Mouse (Mus musculus): ENCODE measurements around the gene Uck1. TPM values are rescaled to one million over a fixed set of nuclear protein-coding genes. Genes with fewer than 3 reads are reported as not detected.

Gene Uck1
- total RNA-seq, 2 experiments from 2014 or later: 19.6 to 21.7 TPM

- intact Hi-C loops (cut with DNase I): no loop called here
- DNase-seq (ENCODE audit: low spot score): no peak
Observed at GRCm38 (mm10) chr2:32221577-32221976, 38.4 kb downstream of the Uck1 start.

DNA sequence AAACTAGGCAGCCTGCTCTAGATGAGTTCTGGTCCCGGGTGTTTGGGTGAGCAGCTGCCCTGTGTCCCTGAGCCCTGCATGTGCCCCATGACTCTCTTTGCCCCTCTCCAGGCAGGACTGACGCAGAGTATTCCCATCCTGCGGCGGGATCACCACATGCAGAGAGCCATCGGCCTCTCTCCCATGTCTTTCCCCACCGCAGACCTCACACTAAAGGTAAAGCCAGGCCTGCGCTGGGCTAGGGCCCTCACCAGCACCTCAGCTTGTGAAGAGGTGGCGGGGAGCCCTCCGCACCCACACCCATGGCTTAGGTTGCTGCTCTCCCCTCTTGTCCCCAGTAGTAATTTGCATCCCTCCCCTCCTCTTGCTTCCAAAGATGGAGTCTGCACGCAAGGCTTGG lies 39.0 kb downstream of the Uck1 start:
- no peak for DNase-seq (ENCODE audit: low spot score)
- intact Hi-C loops (cut with DNase I): no loop called here

GRCm38 (mm10) chr2:32220021-32220420 lies 39.9 kb downstream of the Uck1 start:
- no peak for DNase-seq (ENCODE audit: low spot score)
- intact Hi-C loops (cut with DNase I): no loop called here

GRCm38 (mm10) chr2:32219501-32219900 lies 40.5 kb downstream of the Uck1 start:
- DNase-seq (ENCODE audit: low spot score): no peak
- intact Hi-C loops (cut with DNase I): no loop called here

GRCm38 (mm10) chr2:32218541-32219334 lies 41.2 kb downstream of the Uck1 start:
- intact Hi-C loops (cut with DNase I): no loop called here
- no peak for DNase-seq (ENCODE audit: low spot score)

DNA sequence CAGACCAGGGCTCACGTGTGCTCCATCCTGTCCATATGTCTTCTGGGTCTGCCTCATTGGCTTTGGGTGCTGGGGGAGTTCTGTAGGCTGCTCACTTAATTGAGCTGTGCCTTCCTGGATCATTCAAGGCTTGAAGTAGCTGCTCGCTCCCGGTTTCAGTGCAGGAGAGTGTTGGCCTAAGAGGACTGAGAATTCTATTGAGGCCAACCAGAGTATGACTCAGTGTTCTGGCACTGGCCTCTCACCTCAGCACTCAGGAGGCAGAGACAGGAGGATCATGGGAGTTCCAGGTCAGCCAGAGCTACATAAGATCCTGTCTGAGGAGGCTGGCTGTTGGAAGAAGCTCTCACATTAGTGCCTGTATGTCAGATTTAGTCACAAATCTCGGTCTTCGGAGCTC lies 41.8 kb downstream of the Uck1 start:
- DNase-seq (ENCODE audit: low spot score): no peak
- intact Hi-C loops (cut with DNase I): no loop called here

DNA sequence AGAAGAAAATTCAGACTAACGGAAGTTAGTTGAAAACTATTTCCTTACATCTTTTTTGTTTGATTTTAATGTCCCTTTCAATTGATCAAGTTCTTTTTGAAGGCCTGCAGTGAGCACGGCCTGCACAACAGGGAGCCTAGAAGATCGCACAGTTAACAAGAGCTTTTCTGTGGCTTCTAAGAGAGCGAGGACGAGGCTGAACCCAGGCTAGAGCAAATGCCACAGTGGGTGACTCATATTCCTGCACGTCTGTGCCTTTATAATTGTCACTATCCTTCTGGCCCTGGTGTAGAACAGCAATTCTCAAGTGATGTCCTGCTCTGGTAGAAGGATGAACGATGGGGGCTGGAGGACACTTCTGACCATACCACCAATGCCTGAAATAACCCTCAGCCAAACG lies 42.3 kb downstream of the Uck1 start:
- no peak for DNase-seq (ENCODE audit: low spot score)
- intact Hi-C loops (cut with DNase I): no loop called here

DNA sequence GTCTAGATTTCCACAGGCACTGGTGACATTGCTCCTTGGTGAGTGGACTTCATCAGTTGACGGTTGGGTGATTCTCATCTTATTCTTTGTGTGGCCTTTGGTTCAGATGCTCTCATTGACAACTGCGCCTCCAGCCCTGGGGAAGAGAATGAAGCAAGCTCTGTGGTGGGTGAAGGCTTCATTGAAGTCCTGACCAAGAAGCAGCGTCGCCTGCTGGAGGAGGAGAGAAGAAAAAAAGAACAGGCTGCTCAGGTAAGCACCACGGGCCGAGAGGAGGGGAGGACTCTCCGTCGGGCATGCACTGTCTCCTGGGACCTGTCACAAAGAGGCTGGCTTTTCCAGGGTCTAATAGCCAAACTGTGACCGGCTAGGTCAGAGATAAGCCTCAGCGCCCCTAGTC lies 43.5 kb downstream of the Uck1 start:
- intact Hi-C loops (cut with DNase I): no loop called here
- no peak for DNase-seq (ENCODE audit: low spot score)

GRCm38 (mm10) chr2:32215576-32215975 lies 44.4 kb downstream of the Uck1 start:
- intact Hi-C loops (cut with DNase I): no loop called here

DNA sequence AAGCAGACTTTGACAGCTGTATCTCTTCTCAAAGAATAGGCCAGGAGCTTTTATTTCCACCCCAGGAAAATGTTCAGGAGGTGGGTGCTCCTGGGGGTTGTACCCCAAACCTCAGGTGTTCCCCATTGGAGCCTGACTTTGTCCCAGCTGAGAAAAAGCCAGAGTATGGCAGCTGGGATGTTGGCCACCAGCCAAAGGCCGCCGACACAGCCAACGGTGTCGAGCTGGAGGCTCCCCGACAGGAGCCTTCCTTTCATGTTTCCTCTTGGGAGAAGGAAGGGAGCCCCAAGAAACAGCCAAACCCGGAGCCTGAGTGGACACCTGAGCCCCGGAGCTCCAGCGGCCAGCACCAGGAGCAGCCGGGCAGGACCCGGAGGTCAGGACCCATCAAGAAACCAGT lies 47.0 kb downstream of the Uck1 start:
- DNase-seq (ENCODE audit: low spot score): no peak
- intact Hi-C loops (cut with DNase I): no loop called here

More at GRCm38 (mm10) chr2:32215576-32215975, 44.4 kb downstream of the Uck1 start:
- no peak for DNase-seq (ENCODE audit: low spot score)

DNA sequence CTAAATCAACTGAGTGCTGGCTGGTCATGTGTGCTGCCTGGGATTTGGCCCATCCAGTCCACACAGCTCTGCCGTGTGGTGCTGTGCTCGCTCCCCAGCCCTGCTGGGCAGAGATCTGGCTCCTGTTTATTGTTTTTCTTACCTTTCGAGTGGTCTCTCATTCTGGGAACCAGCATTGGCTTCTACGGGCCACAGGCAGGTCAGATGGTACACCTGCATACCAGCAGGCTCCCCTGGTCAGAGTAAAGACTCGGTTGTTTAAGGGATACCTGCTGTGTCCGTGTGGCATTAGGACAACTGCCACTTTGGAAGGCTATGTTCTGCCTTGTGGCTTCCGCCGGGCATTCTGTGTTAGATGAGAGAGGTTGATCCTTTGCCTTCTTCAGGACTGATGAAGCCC lies 48.3 kb downstream of the Uck1 start:
- intact Hi-C loops (cut with DNase I): no loop called here
- DNase-seq (ENCODE audit: low spot score): no peak

DNA sequence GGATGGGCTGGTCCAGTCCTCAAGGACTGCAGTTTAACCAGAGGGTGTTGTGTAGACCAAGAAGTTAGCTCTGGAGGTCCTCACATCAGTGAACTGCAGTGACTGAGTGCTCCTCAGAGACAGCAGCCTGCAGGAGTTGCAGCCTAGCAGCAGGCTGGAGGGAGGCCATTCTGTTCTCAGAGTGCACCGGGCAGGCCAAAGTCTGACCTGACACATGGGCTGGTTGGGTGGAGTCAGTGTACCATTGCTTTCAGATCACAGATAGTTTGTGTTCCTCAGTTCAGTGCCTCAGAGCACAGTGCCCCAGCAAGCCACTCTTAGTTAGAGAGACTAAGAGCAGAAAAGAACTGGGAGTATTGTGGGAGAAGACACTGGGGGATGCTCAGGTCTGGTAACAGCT lies 52.3 kb downstream of the Uck1 start:
- no peak for DNase-seq (ENCODE audit: low spot score)
- intact Hi-C loops (cut with DNase I): no loop called here

Other genes starting within 250 kb of the Uck1 start
- gene Fam78a, start 175.3 kb downstream of the Uck1 start, total RNA-seq (2021): 10 to 100 TPM; 20.0 TPM
- 10 to 100 TPM; 31.8 to 33.7 TPM for gene Plpp7, start 164.6 kb downstream of the Uck1 start, total RNA-seq (2021)
- 10 to 100 TPM; 79.0 to 89.8 TPM for gene Prrc2b, start 109.1 kb downstream of the Uck1 start, total RNA-seq (2021)
- 10 to 100 TPM; 13.5 to 14.9 TPM for gene Pomt1, start 23.6 kb downstream of the Uck1 start, total RNA-seq (2021)
- 10 to 100 TPM; 70.6 to 71.2 TPM for gene Golga2, start 27.2 kb upstream of the Uck1 start, total RNA-seq (2021)
- 100 to 1,000 TPM; 177 to 188 TPM for gene Swi5, start 27.9 kb upstream of the Uck1 start, total RNA-seq (2021)
- 10 to 100 TPM; 25.6 to 32.2 TPM for gene Ciz1, start 92.2 kb upstream of the Uck1 start, total RNA-seq (2021)
- 1 to 10 TPM; 5.0 to 5.2 TPM for gene Dnm1, start 93.2 kb upstream of the Uck1 start, total RNA-seq (2021)
- 10 to 100 TPM; 47.7 to 49.6 TPM for gene 1110008P14Rik, start 121.8 kb upstream of the Uck1 start, total RNA-seq (2021)
- gene Lcn2, start 128.1 kb upstream of the Uck1 start, total RNA-seq (2021): 1 to 10 TPM; 3.1 to 3.6 TPM
- gene Ptges2, start 135.7 kb upstream of the Uck1 start, total RNA-seq (2021): 10 to 100 TPM; 78.1 to 81.2 TPM
- 1 to 10 TPM; 3.4 to 4.2 TPM for gene Naif1, start 190.3 kb upstream of the Uck1 start, total RNA-seq (2021)
- gene Slc25a25, start 191.3 kb upstream of the Uck1 start, total RNA-seq (2021): 1 to 10 TPM; 5.6 to 7.5 TPM

All from heart, postnatal 25 days (tissue).